Mouse (Mus musculus): Measurements from ENCODE around the gene Tmem131l.

Gene Tmem131l

GRCm38 (mm10) chr3:84046206-84046605, 6.2 kb upstream of the Tmem131l start:
- DNase-seq: no peak

GRCm38 (mm10) chr3:84041739-84042138, 1.8 kb upstream of the Tmem131l start:
- no peak for DNase-seq

GRCm38 (mm10) chr3:84040476-84041082, 604 bp upstream of the Tmem131l start:
- DNase-seq: peak; percentile 74 to 80

GRCm38 (mm10) chr3:84038981-84039645, 862 bp downstream of the Tmem131l start:
- DNase-seq: peak; percentile 63 to 67

GRCm38 (mm10) chr3:84038126-84038525, 1.8 kb downstream of the Tmem131l start:
- no peak for DNase-seq

- DNase-seq: no peak
Measured at GRCm38 (mm10) chr3:84037536-84037935, 2.4 kb downstream of the Tmem131l start.

- DNase-seq: no peak
Measured at GRCm38 (mm10) chr3:84036866-84037265, 3.1 kb downstream of the Tmem131l start.

- peak in 1 of 2 experiments; percentile 32 for DNase-seq
Measured at GRCm38 (mm10) chr3:84035728-84036364, 4.1 kb downstream of the Tmem131l start.

GRCm38 (mm10) chr3:84034115-84034780, 5.7 kb downstream of the Tmem131l start:
- no peak for DNase-seq

GRCm38 (mm10) chr3:84032933-84033730, 6.8 kb downstream of the Tmem131l start:
- peak in 1 of 2 experiments; percentile 24 for DNase-seq

- DNase-seq: no peak
Measured at GRCm38 (mm10) chr3:84032419-84032818, 7.6 kb downstream of the Tmem131l start.

- no peak for DNase-seq
Measured at GRCm38 (mm10) chr3:84031216-84031615, 8.8 kb downstream of the Tmem131l start.

GRCm38 (mm10) chr3:84028968-84029367, 11.0 kb downstream of the Tmem131l start:
- no peak for DNase-seq

GRCm38 (mm10) chr3:84027691-84028159, 12.2 kb downstream of the Tmem131l start:
- DNase-seq: no peak

GRCm38 (mm10) chr3:84024512-84025072, 15.4 kb downstream of the Tmem131l start:
- no peak for DNase-seq

GRCm38 (mm10) chr3:84022723-84023122, 17.3 kb downstream of the Tmem131l start:
- no peak for DNase-seq

- DNase-seq: no peak
Measured at GRCm38 (mm10) chr3:84022201-84022584, 17.8 kb downstream of the Tmem131l start.

- DNase-seq: peak in 1 of 2 experiments; percentile 39
Measured at GRCm38 (mm10) chr3:84021217-84022200, 18.5 kb downstream of the Tmem131l start.

GRCm38 (mm10) chr3:84020528-84020927, 19.4 kb downstream of the Tmem131l start:
- no peak for DNase-seq

GRCm38 (mm10) chr3:84015484-84016016, 24.4 kb downstream of the Tmem131l start:
- DNase-seq: no peak

All from cerebellum, postnatal 10 days (tissue).